Mouse (Mus musculus): ENCODE measurements around the gene Psmd11.

DNA sequence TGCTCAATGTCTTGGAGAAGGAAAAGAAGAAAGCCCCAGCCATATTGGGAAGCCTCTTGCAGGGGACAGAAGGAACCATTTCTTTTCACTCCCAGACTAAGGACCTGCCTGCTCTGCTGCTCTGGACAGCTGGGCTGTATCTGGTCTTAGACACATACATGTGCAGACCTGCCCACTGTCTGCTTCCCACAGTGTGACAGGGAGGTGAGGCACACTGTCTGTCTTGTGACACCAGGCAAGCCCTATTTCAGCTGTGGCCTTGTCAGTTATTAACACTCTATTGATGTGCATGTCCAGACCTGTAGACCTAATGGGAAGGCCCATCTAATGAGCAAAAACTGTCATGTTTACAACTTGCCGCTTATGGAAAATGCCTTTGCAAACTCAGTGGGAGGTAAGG lies 86.9 kb downstream of the Psmd11 start:
- TF ChIP-seq CTCF (IDR thresholded peaks at IDR 0.05; ENCODE audit: low read depth, low read length), result no peak
- TF ChIP-seq POLR2A (IDR thresholded peaks at IDR 0.05; ENCODE audit: borderline replicate concordance, low read depth, low read length), result no peak

All from bone marrow macrophage, adult 2 months (primary cell).